Mouse (Mus musculus): ENCODE results near the gene Amotl2.

GRCm38 (mm10) chr9:102725958-102726654 lies 9.6 kb downstream of the Amotl2 start:
- TF ChIP-seq POLR2A (IDR thresholded peaks at IDR 0.05; ENCODE audit: borderline replicate concordance, extremely low read depth, insufficient read depth, insufficient read length, poor library complexity, severe bottlenecking) (no peak), CTCF (IDR thresholded peaks at IDR 0.05; ENCODE audit: borderline replicate concordance, extremely low read depth, insufficient read depth, insufficient read length) (no peak)

All from brain, embryonic 14.5 days (tissue).